Mouse (Mus musculus) ES-E14 (cell line): ENCODE data around the gene Leng1.

Experiments used
- CHD2 ChIP-seq: IDR thresholded peaks from 2 replicates; pipeline ENCODE4 v1.6.1; 2014; ENCODE audit warnings: mild to moderate bottlenecking, low read depth, low read length, inconsistent platforms
- MAFK ChIP-seq: IDR thresholded peaks from 2 replicates; pipeline ENCODE4 v1.6.1; 2014; ENCODE audit warnings: mild to moderate bottlenecking, low read depth, low read length, inconsistent platforms; ENCODE audit not compliant: insufficient read depth
- ZNF384 ChIP-seq: IDR thresholded peaks from 2 replicates; pipeline ENCODE4 v1.6.1; 2012; ENCODE audit warnings: low read depth, low read length, inconsistent platforms

GRCm38 (mm10) chr7:3703148-3703878, 37.7 kb upstream of the Leng1 start:
- TF ChIP-seq CHD2 (no peak), ZNF384 (no peak), MAFK (no peak)
